ENCODE assay signal across 8 mouse cellular contexts in the genomic region with DNA sequence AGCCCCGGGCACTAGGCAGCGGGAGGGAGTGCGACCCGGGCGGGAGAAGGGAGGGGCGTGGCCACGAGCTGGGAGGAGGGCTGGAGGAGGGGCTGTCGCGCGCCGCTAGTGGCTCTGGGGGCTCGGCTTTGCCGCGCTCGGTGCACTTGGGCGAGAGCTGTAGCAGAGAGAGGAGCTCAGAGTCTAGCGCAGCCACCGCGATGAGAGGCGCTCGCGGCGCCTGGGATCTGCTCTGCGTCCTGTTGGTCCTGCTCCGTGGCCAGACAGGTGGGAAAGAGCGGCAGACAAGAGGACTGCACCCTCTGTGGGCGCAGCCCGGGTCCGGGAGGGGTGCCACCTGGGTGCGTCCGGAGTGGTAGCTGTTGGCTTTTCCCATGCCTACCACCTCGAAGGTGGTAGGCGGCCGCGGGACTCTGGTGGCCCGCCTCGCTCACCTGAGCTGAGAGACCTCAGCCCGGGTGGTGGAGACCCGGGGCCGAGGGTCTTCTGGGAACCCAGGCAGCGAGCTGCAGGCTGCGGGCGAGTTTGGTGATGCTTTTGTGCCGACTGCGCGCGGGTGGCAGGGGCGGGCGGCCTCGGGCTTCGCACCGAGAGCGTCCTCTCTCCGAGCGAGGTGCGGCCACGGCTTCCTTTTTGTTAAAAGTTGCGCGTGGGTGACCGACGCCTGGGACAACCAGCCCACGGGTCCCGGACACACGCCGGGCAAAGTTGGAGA. TPM values are rescaled to one million over a fixed set of nuclear protein-coding genes. Genes with fewer than 3 reads are reported as not detected.
DNase-seq lines count a peak whose midpoint lies in the region; ATAC-seq and TF ChIP-seq lines count a peak whose summit lies in the region.

A gene (plus strand): TSS at position 65 of the 715 bp plus-strand sequence.

- WGBS in hindbrain, embryonic 12.5 days = 0% methylated on average over 51 of the region's 65 CpGs

- H3K4me1 ChIP-seq in hindbrain, embryonic 12.5 days = peaks cover 21% of the 10 kb centered on the region

- H3K4me2 ChIP-seq in hindbrain, embryonic 12.5 days (replicated peaks) = peak within 1 kb of the TSS; percentile 96

- ATAC-seq in Patski = peak; percentile 58
- ATAC-seq in hindbrain, embryonic 12.5 days (ENCODE audit: low FRiP score) = peak; percentile 92

- in situ Hi-C loops in Patski (cut with MboI; ENCODE audit: low pct_unique_long_range_greater_than_20kb) = loop anchor here (5.0 kb wide), 1 partner anchor 272 kb away; no protein-coding TSS in a partner anchor

- peak within 1 kb of the TSS; percentile 80 for H3K9ac ChIP-seq in hindbrain, embryonic 12.5 days

- H3K27me3 ChIP-seq in Patski = peaks cover 15% of the 10 kb centered on the region
- peaks cover 3% of the 10 kb centered on the region; the same call in 1 of the 2 replicates for H3K27me3 ChIP-seq in hindbrain, embryonic 12.5 days

- POLR2A ChIA-PET in Patski (lab: Charles Lee) = no interaction called here

- peak within 1 kb of the TSS; percentile 81 for H3K27ac ChIP-seq in hindbrain, embryonic 12.5 days

- CTCF ChIA-PET in Patski (lab: Charles Lee) = no interaction called here

- peak within 1 kb of the TSS; percentile 75 for H3K4me3 ChIP-seq in hindbrain, embryonic 12.5 days

- no peak for DNase-seq in Patski (ENCODE audit: low read depth, low spot score)
- peak; percentile 84 to 92 for DNase-seq in cerebellum, postnatal 10 days
- DNase-seq in frontal cortex, postnatal 10 days (ENCODE audit: low spot score in 2 of 2) = peak; percentile 55 to 73
- DNase-seq in layer of hippocampus, postnatal 25 days (ENCODE audit: extremely low spot score in 1 of 2, low spot score in 1 of 2) = peak; percentile 57 to 63
- DNase-seq in lung, postnatal 10 days = peak; percentile 88
- peak; percentile 94 for DNase-seq in retina, postnatal 1 day
- peak; percentile 95 for DNase-seq in thymus, postnatal 4 days

- no peaks in the 10 kb centered on the region for H3K36me3 ChIP-seq in hindbrain, embryonic 12.5 days

- H3K9me3 ChIP-seq in hindbrain, embryonic 12.5 days (replicated peaks) = no peaks in the 10 kb centered on the region

- TF ChIP-seq CTCF in Patski (IDR thresholded peaks at IDR 0.05) = no peak

RNA-seq across cellular contexts. Expression of the gene that starts here (rescaled TPM):
- polyA plus RNA-seq in Patski (2021) = 1.5 TPM
- polyA plus RNA-seq in hindbrain, embryonic 12.5 days (2016; fragmentation: Nextera tagmentation; extraction: Ambion mirVana) = 41.6 and 46.1 TPM in 2 replicates
- 10 to 100 TPM; 72.5 to 76.6 TPM for total RNA-seq in layer of hippocampus, postnatal 25 days (2021)

Comparison
In these comparisons a context has a peak if more than half of its experiments do, and no peak if none do; other contexts are left out.
1. RNA of the gene that starts here (polyA plus RNA-seq): 41.6 to 46.1 TPM in hindbrain, embryonic 12.5 days; 1.5 TPM in Patski (single experiment); every median in the first group is over 10 times any median in the second.